Mouse (Mus musculus) left cerebral cortex, adult 2 months (tissue): ENCODE measurements around the gene Ifna6. TPM values are rescaled to one million over a fixed set of nuclear protein-coding genes. Genes with fewer than 3 reads are reported as not detected.
A peak's percentile ranks its signal among the peaks of the same experiment; 100 is the strongest.

Experiments used
- DNase-seq, 2 experiments: peaks; one replicate each; pipeline ENCODE4 v3.0.0; 2021 to 2022; ENCODE audit warnings: low spot score in 2 of 2, mixed read lengths in 1 of 2; ENCODE audit errors: extremely low spot score in 1 of 2
- H3K27ac ChIP-seq: fragments of 200-600 bp; 2 replicates; pipeline ENCODE4 v1.8.1; 2022
- H3K4me3 ChIP-seq: fragments of 200-600 bp; 2 replicates; pipeline ENCODE4 v1.8.1; 2022
- CTCF ChIP-seq: fragments of 200-600 bp; IDR thresholded peaks from 2 replicates; pipeline ENCODE4 v1.8.1; 2022; ENCODE audit warnings: antibody characterized with exemption, mild to moderate bottlenecking, moderate library complexity
- intact Hi-C: fragments of 180-260 bp; cut with DNase I; formaldehyde crosslinking; loops from one replicate; pipeline ENCODE4 v1.15.1; 2025
- total RNA-seq, 2 experiments: library from RNA; stranded (reverse); gene quantifications; 2 replicates each; pipeline ENCODE4 v1.2.3; 2021

Ifna6 gene
- total RNA-seq, 2 experiments from 2014 or later = not detected

DNA sequence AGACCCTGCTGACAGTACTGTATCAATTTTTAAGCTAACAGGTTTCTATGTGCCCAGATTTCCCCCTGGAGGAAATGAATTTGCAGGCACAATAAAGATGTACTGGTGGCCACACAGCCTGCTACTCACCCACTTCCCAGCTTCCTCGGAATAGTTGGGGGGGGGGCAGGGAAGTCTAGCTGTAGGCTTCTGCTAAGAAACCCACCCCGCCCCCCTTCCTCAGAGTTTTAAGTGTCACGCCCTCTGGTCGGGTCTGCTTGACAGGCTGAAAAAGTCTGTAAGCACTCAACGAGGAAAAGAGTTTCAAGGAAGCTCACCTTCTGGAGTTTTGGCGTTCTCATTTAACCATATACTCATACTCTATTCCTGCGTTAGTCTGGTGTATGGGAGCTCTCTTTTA, 36.1 kb downstream of the Ifna6 start:
- Histone ChIP-seq H3K27ac (no peak overlapping the region), H3K4me3 (no peak overlapping the region)
- no peak for TF ChIP-seq CTCF
- intact Hi-C loops = no loop called here
- DNase-seq = no peak

DNA sequence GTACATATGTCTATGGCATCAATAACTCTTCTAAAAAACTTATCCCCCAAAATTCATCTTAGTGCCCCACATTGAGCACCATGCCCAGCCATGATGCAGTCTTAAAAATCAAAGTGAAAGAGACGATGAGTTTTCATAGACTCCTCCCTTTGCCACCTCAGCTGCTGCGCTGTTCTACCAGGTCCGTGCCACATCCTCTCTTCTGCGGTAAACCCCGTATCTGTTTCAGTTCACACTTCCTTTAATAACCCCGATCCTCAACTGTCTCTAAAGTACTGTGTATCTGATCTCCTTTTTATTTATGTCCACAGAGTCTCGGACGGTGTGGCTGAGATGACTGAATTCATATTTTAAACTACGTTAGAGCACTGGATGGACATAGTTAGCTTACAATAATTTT, 37.4 kb downstream of the Ifna6 start:
- no peak for DNase-seq
- no peak for TF ChIP-seq CTCF
- intact Hi-C loops = no loop called here
- Histone ChIP-seq H3K27ac (no peak overlapping the region), H3K4me3 (no peak overlapping the region)

DNA sequence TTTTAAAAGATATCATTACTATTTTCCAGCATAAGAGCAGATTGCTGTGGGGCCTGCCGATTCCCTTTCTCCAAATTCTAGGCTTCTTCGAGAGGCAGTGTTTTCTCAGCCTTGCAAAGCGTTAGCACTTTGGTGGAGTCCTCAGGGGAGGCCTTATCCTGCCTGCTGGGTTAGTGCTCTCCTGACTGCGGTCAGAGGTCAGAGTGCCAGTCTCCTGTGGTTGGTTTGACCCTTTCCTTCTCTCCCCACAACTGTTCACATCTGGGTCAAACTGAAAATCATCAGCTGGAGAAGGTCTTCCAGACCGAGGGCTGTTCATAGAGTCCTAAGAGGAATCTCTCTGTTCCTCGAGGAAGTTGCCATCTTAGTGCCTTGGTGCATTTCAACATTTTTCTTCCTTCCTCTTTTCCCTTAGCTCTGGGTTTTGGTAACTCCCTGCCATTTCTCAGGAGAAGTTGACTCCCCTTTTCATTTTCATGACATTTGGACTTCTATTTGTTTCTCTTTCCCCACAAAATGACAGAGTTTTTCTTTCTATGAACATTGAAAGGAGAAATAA, 37.9 kb downstream of the Ifna6 start:
- Histone ChIP-seq H3K4me3 (no peak overlapping the region), H3K27ac (no peak overlapping the region)
- DNase-seq = no peak
- intact Hi-C loops = loop anchor here (5.0 kb wide), 1 partner anchor 662 kb away; no protein-coding TSS in a partner anchor
- TF ChIP-seq CTCF = no peak

DNA sequence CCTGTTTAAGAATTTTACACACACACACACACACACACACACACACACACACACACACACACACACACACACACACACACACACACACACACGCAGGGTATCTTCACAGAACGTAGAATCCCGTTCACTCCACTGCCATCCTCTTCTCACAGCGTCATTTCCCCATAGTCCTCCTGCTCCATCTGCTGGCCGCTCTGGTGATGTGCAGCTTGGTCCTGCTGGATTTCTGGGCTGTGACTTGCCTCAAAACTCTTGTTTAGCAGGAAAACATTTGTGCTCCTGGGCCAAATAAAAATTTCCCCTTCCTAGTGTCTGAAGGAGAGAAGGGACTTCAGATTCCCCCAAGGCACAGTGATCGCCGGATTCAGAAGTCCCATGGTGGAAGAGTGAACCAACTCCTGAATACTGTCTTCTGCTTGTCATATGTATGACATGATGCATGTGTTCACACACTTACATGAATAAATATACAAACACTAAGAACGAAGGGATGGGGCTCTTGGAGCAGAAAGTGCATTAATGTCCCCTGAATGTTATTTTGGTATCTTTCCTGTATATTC, 40.2 kb downstream of the Ifna6 start:
- peak overlapping the region; percentile 50 for H3K4me3 ChIP-seq
- peak; percentile 76 for TF ChIP-seq CTCF
- intact Hi-C loops = loop anchor here (5.0 kb wide), 1 partner anchor 660 kb away; no protein-coding TSS in a partner anchor
- DNase-seq = peak; percentile 68 to 84
- H3K27ac ChIP-seq = no peak overlapping the region

DNA sequence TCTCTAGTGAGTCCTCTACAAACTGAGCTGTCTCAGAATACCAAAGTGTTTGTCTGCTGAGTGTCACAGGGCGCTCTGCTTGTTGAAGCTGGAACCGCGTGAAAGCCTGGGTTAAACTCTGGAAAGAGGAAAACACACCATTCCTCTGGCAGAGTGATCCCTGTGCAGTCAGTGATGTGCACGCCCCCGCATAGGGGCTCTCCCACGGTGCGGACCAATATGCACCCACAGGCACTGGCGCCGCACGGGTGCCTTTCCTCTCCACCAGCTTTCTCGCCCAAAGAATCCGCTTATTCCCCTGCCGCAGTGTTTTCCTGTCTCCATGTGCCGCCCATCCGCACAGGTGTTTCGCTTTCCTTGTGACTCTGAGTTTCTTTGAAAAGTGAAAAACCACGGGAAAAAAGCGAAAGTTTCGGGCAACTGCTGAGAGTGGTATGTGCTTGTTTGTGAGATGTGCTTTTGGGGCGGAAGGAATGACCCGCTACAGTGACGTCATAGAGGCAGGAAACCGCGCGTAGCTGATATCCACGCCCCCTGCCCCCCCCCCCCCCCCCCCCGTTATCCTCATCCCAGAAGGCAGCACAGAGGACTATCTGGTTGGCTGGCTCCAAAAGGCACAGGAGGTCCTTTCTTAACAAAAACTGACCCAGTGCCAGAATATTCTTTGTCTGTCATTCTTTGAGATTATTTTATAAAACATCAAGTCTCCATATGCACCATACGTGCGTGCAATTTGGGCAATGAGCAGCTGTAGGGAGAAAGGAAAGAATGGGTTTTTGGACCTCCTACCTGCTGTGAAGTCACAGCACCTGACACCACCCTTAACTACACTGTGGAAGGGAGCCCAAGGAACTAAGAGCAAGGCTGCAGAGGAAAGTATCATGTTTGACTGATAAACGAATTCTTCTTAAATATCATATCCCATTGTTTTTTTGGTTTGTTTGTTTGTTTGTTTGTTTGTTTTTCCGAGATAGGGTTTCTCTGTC, 41.0 kb downstream of the Ifna6 start:
- no peak overlapping the region for H3K27ac ChIP-seq
- TF ChIP-seq CTCF = no peak
- intact Hi-C loops = loop anchor here (5.0 kb wide), 1 partner anchor 659 kb away; no protein-coding TSS in a partner anchor
- DNase-seq = peak in 1 of 2 experiments; percentile 28
- peak overlapping the region; percentile 50 for H3K4me3 ChIP-seq

DNA sequence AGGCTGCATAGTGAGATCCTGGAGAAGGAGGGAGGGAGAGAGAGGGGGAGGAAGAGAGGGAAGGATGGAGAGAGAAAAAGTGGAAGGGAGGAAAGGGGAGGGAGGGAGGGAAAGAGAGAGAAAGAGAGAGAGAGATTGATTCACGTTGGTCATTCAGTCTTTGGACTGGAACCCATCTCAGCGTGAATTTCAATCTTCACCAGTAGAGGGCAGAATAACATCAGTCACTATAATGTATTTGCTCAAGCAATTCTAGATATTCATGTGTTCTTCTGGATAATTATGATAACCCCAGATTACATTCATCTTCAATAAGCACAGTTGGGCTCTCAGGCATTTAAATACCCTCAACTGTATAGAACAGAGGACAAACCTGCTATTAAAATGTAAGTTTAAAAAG, 45.5 kb downstream of the Ifna6 start:
- peak; percentile 77 for TF ChIP-seq CTCF
- H3K27ac ChIP-seq = no peak overlapping the region
- DNase-seq = peak in 1 of 2 experiments; percentile 15
- intact Hi-C loops = loop anchor here (1.0 kb wide), 1 partner anchor 257 kb away; no protein-coding TSS in a partner anchor
- no peak overlapping the region for H3K4me3 ChIP-seq

DNA sequence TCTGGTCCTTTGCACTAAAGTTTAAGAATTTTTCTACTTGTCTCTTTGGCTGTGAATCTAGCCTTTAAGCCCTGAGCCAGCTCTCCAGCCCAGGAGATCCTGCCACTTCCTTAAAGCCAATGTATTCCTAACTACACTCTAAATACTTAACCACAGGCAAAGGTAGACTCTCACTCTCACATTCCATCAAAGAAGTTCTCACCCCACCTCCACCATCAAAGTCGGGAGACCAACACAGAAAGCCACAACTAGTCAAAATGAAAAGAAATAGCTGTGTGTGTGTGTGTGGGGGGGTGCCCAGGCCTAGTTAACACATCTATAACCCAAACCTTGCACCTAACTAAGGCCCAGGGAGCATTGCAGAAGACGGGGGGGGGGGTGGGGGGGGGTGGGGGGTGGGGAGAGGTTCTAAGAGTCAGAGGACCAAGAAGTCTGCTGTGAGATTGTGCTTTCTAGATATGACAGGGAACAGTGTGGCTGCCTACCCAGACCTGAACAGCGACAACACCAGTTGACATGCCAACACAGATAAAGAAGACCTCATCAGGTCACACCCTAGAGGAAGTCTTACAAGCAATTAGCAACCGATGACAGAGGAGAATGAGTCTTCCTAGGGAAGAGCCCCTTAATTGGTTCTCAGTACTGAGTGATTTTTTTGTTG, 48.3 kb downstream of the Ifna6 start:
- TF ChIP-seq CTCF = no peak
- intact Hi-C loops = no loop called here

DNA sequence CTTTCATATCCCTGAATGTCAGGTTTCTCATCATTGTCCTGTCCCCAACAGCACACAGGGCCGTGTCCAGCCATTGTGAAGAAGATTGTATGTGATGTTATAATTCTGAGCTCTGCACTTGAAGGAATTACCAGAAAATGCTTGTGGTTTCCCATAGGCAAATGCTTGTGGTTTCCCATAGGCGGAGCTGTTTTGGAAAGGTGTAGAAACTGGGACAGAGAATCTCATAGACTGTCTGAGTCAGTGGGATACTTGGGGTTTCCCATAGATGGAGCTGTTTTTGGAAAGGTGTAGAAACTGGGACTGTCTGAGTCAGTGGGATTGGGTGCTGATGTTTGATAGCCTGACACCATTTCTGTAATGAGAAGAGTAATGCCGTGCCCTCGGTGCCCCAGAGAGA, 49.3 kb downstream of the Ifna6 start:
- intact Hi-C loops = no loop called here
- H3K4me3 ChIP-seq = no peak overlapping the region
- H3K27ac ChIP-seq = no peak overlapping the region
- DNase-seq = no peak
- TF ChIP-seq CTCF = no peak; the same call in 1 of the 2 replicates

More for the DNA sequence above, 48.3 kb downstream of the Ifna6 start:
- Histone ChIP-seq H3K4me3 (no peak overlapping the region), H3K27ac (no peak overlapping the region)
- no peak for DNase-seq

Other genes with a start within 250 kb of the Ifna6 start
- gene Ifna9, start 235.0 kb upstream of the Ifna6 start, total RNA-seq = not detected
- not detected for gene Ifna12, start 224.0 kb upstream of the Ifna6 start, total RNA-seq
- not detected for gene C87499, start 193.0 kb upstream of the Ifna6 start, total RNA-seq
- gene Ifna13, start 183.0 kb upstream of the Ifna6 start, total RNA-seq = not detected
- gene Ifna16, start 150.5 kb upstream of the Ifna6 start, total RNA-seq = not detected
- gene Ifna2, start 143.5 kb upstream of the Ifna6 start, total RNA-seq = not detected
- not detected for gene Ifnab, start 136.1 kb upstream of the Ifna6 start, total RNA-seq
- gene Gm26566, start 105.6 kb upstream of the Ifna6 start, total RNA-seq = 1 to 10 TPM in 1 of 2 experiments, under 1 TPM in 1; 0.79 to 1.1 TPM
- 10 to 100 TPM; 96.7 to 97.8 TPM for gene Klhl9, start 105.0 kb upstream of the Ifna6 start, total RNA-seq
- gene Gm13271, start 72.5 kb upstream of the Ifna6 start, total RNA-seq = not detected
- gene Gm13283, start 67.3 kb upstream of the Ifna6 start, total RNA-seq = not detected
- gene Gm13290, start 53.6 kb upstream of the Ifna6 start, total RNA-seq = not detected
- gene Gm13289, start 50.5 kb upstream of the Ifna6 start, total RNA-seq = not detected
- gene Gm13272, start 47.6 kb upstream of the Ifna6 start, total RNA-seq = not detected
- gene Ifnz, start 45.3 kb upstream of the Ifna6 start, total RNA-seq = not detected
- gene Gm13276, start 41.7 kb upstream of the Ifna6 start, total RNA-seq = not detected
- not detected for gene Gm13277, start 38.8 kb upstream of the Ifna6 start, total RNA-seq
- not detected for gene Gm13278, start 35.9 kb upstream of the Ifna6 start, total RNA-seq
- not detected for gene Gm13275, start 32.9 kb upstream of the Ifna6 start, total RNA-seq
- gene Gm13279, start 30.0 kb upstream of the Ifna6 start, total RNA-seq = not detected
- gene Gm13285, start 27.8 kb upstream of the Ifna6 start, total RNA-seq = not detected
- gene Gm13287, start 24.2 kb upstream of the Ifna6 start, total RNA-seq = not detected
- not detected for gene Gm13288, start 21.9 kb upstream of the Ifna6 start, total RNA-seq
- not detected for gene Ifna7, start 11.2 kb upstream of the Ifna6 start, total RNA-seq
- gene Ifna11, start 7.5 kb upstream of the Ifna6 start, total RNA-seq = not detected
- gene Ifna5, start 8.1 kb downstream of the Ifna6 start, total RNA-seq = not detected
- gene Ifna4, start 14.4 kb downstream of the Ifna6 start, total RNA-seq = not detected
- not detected for gene Ifna1, start 22.7 kb downstream of the Ifna6 start, total RNA-seq
- not detected for gene Ifne, start 52.8 kb downstream of the Ifna6 start, total RNA-seq